Mouse (Mus musculus): ENCODE measurements around the gene Map4k5. TPM values are rescaled to one million over a fixed set of nuclear protein-coding genes. Genes with fewer than 3 reads are reported as not detected.

The Map4k5 gene
- total RNA-seq, 4 experiments from 2014 or later, result 19.7 to 22.9 (median 22.4) TPM

DNA sequence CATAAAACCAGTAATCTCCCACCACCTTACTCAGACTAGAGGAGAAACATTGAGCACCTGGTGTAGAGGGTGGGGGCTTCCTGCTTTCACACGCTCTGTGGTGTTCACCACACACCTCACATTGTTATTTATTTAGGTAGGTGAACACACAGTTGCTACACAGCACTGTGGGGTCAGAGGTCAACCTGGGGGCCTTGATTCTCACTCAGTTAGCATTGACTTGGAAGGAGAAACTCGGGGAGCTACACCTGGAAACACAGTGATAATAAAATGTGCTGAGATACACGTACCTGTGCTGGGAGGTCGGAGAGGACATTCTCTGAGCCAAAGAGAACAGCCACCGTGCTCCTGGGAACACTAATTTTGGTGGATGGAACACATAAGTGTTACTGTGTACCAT is 104.6 kb downstream of the Map4k5 start:
- DNase-seq (ENCODE audit: low spot score in 2 of 2), result no peak

GRCm38 (mm10) chr12:69785471-69785870 is 107.5 kb downstream of the Map4k5 start:
- no peak for DNase-seq (ENCODE audit: low spot score in 2 of 2)

DNA sequence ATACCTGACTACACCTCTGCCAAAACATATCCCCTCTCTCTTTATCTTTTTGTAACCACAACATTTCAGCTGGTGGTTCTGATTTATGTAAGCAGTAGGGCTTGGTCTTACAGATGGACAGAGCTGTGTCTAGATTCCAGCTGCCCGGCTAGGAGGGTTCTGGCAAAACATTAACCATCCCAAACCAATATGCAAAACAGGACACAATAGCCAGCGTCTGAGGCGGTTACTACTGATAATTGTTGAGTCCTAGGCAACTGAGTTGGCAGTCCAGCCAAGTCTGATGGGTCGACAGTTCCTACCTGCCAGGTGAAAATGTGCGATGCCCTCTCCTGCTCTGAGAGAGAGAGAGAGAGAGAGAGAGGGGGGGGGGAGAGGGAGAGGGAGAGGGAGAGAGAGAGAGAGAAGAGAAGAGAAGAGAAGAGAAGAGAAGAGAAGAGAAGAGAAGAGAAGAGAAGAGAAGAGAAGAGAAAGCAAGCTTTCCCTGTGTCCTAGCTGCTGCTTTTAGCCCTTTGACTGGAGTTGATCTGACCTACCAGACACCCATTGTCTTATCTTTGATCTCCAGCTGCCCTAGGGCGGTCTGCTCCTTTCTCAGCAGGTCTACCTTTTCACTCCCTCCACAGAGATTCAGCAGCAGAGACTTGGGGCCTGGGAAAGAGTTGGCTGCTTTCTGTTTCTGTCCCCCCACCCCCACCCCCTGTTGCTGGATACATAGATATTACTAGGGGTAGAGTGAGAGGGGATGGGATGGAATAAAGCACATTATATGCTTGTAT is 109.6 kb downstream of the Map4k5 start:
- DNase-seq (ENCODE audit: low spot score in 2 of 2), result no peak

DNA sequence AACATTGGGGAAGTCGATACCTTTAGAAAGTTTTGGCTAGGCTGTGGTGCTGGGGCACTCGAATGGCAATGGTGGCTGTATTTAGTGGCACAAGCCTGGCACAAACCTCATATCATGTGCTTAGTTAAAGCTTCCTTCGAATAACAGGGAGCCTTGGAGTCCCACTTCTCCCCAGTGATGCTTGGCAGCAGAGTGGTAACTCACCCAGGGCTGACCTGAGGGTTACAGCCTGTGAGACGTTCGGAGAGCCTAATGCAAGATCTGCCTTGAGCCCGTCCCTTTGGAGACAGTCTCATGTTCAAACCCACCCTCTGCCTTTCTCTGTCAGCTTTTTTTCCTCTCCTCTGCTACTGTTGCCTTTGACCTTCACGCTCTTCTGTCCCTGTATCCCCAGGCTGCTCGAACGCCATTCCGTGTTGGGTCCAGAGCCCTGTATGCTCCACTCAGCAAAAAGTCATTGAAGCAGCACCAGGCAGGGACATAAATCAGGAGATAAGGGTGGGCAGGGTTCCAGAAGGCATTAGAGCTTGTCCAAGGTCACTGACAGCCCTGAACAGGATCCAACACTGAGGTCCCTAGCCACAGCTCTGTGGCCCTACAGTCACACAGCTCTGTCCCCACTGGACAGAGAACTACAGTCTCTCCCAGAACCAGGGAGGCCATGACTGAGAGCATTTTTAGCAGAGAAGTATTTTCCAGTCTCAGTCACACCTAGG is 110.9 kb downstream of the Map4k5 start:
- no peak for DNase-seq (ENCODE audit: low spot score in 2 of 2)

DNA sequence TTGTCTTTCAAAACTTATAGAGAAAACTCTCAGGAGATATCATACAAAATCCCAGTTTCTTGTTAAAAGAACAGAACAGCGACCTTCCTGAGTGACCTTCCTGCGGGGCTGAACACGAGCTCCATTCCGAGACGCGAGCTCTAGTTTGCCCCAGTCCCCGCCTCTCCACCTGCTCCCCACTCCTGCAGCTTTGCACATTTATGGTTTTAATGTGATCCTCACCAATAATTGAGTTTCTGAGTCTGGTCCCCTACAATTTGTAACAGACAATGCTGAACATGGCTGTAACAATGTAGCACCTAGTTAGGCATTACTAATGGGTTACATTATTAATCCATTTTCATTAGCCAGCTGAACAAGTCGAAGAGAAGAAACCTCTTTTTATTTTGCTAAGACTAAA is 111.5 kb downstream of the Map4k5 start:
- no peak for DNase-seq (ENCODE audit: low spot score in 2 of 2)

DNA sequence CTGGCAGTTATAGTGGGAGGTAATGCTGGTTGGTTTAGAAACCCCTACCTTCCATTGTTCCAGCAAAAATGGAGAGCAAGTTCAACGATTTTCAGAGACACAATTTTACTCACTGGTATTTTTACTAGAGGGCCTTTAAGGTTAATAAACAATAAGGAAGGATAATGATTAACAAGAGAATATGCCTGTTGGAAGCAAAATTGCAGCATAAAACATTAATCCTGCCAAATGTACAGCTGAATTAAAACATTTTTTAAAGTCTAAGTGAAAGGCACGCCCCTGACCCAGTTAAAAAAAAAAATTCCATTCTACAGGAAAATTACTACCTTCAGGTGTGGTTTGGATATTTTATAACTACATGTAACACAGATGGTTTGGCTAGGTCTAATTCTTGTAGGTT is 115.0 kb downstream of the Map4k5 start:
- DNase-seq (ENCODE audit: low spot score in 2 of 2), result no peak

DNA sequence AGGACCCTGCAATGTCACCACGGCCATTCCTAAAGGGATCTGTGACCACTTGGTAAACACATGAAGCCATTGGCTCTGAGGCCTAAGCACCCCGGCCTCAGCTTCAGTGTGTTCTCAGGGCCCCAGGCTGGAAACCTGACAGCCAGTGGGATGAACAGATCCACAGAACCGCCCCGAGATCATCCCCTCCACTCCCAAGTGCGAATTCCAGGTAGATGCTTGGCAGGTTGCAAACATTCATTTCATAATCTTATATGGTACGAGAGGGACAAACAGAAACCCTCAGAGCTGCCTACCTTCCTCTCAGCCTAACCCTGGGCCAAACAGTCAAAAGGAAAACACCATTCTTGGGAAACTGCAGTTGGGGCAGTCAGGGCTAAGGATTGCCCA is 115.7 kb downstream of the Map4k5 start:
- DNase-seq (ENCODE audit: low spot score in 2 of 2), result no peak

GRCm38 (mm10) chr12:69776607-69777340 is 116.2 kb downstream of the Map4k5 start:
- no peak for DNase-seq (ENCODE audit: low spot score in 2 of 2)

DNA sequence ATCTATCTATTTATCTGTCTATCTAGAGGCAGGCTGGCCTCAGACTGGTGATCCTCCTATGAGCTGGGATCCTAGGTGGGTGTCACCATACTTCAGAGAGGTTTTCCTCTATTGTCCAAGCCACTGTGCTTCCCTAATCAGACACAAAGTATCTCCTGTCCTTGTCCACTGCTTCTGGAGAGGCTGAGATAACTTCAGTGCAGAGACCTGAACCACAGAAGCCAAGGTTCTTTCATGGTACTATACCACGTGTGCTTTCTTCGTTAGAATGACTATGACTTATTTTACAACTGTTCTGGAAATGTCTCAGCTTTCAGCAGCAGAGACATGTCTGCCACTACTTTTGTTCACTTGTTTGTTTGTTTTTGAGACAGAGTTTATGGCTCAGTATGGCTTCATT is 124.2 kb downstream of the Map4k5 start:
- DNase-seq (ENCODE audit: low spot score in 2 of 2), result no peak

DNA sequence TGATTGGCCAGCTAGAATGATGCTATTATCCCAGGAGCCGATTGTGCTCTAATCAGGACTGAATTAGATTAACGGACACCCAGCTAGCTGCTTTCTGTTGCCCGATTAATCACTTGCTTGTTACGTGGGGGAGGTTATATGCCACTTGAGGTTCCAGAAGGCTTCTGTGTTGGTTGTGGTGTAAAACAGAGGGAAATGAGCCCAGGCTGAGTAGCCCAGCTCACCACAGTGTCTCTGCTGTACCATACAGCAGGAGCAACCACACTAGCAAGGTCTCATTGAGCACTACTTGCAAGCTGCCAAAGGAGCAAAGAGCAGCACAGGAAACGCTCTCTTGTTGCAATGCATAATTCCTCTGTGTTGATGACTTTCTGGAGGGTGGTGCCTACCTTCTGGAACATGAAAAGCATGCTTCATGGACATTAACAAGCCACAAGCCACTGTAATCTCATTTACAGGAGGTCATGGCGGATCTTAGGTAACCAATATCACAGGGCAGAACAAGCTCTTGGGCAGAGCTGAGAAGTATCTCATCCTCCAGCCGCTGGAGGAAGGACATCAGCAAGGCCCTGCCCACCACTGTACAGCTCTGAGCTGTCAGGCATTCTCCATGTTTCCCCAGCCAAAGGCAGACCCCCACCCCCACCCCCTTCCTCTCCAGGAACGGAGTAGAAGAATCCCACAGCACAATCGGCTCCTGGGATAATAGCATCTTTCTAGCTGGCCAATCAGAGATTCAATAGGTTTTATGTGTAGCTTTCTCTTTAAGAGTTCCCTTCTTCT is 125.3 kb downstream of the Map4k5 start:
- no peak for DNase-seq (ENCODE audit: low spot score in 2 of 2)

GRCm38 (mm10) chr12:69766185-69766904 is 126.7 kb downstream of the Map4k5 start:
- no peak for DNase-seq (ENCODE audit: low spot score in 2 of 2)

GRCm38 (mm10) chr12:69765543-69765942 is 127.5 kb downstream of the Map4k5 start:
- no peak for DNase-seq (ENCODE audit: low spot score in 2 of 2)

DNA sequence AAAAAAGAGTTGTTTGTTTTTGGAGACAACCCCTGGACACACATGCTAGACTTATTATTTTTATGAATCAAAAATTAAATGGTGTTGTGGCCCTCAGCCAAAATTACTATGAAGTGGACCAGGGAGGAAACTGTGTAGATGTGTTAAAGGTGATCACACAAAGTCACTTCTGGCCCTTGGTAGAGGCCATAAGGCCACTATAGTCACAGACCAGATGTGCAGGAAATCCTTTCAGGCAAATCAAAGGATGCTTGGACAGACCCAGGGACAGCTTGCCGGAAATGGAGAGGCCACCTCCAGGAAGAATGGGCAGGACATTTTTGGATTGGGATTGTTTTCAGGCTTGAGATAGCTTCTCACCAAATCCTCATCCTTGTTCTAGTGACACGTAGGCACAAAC is 131.4 kb downstream of the Map4k5 start:
- DNase-seq (ENCODE audit: low spot score in 2 of 2), result no peak

GRCm38 (mm10) chr12:69760743-69761406 is 132.1 kb downstream of the Map4k5 start:
- DNase-seq (ENCODE audit: low spot score in 2 of 2), result no peak

DNA sequence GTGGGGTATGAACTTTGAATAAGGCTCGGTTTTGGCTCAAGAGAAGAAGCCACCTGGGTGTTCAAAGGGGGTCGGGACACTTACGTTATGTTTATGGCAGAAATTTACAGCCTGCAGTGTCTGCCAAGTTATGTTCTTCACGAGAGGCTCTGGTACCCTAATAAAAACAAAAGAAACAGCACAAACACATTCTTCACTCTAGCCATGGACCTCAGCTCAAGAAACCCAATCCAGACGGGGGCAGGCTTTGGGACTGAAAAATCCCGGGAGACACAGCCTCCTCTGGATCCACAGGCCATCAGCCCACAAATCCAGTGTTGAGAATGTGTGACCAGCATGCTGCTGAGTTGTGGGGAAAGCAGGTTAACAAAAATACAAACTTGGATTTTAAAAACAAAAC is 133.0 kb downstream of the Map4k5 start:
- no peak for DNase-seq (ENCODE audit: low spot score in 2 of 2)

GRCm38 (mm10) chr12:69759267-69759885 is 133.6 kb downstream of the Map4k5 start:
- no peak for DNase-seq (ENCODE audit: low spot score in 2 of 2)

- no peak for DNase-seq (ENCODE audit: low spot score in 2 of 2)
Observed at GRCm38 (mm10) chr12:69758221-69759185, 134.5 kb downstream of the Map4k5 start.

DNA sequence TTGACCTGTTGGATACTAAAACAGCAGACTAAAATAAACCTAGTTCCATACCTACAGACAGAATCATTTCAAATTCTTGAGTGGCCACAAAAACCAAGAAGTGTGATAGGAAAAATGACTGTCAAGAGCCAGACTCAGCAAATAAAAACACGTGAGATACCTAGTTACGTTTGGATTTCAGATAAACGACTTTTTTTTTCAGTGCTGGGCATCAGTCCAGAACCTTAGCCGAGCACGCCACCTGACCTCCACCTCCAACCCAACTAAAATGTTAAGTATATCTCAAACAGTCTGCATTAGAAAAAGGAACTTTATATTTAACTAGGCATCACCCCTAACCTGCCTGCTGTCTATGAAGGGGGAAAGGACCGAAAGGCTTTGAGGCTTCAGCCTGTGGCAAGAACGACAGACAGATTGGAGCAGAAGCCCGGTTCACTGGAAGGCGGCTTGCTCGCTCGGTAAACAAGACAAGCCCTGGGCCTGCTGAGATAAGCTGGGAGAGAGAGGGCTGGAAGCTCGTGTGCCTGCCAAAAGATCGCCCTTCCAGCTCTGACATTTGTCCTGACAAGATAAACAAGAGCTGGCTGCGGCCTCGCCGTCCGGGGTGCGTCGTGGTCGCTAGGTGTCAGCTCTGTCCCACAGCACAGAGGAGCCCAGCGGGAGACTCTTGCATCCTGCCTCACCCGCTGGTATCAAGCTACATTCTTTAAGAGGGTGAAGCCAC is 135.4 kb downstream of the Map4k5 start:
- DNase-seq (ENCODE audit: low spot score in 2 of 2), result peak; percentile 67 to 79
